Mouse (Mus musculus) heart, adult 10 weeks (tissue): Measurements from ENCODE around the gene Gp2. TPM values are rescaled to one million over a fixed set of nuclear protein-coding genes. Genes with fewer than 3 reads are reported as not detected.

Source experiments
- polyA plus RNA-seq: library from polyadenylated mRNA; stranded (reverse); fragments of 350-450 nt; fragmentation: Illumina TruSeq; extraction: RNeasy Lipid Tissue Mini Kit (QIAGEN cat#74804); gene quantifications from one replicate; pipeline ENCODE4 v1.2.3, GENCODE M21; 2014; ENCODE audit warnings: low read depth, low replicate concordance

The Gp2 gene
- not detected for polyA plus RNA-seq

GRCm38 (mm10) chr7:119459185-119459584 lies at the start of gene Gp2:
Gene Gp2, minus strand, starts transcription at chr7:119459285.

GRCm38 (mm10) chr7:119479256-119479655 lies 20.2 kb upstream of the Gp2 start, which contains the start of gene Umod:
Gene Umod, minus strand, starts transcription at chr7:119479282.

Other genes with a start within 250 kb of the Gp2 start
- not detected for gene Umod, start 20.0 kb upstream of the Gp2 start, polyA plus RNA-seq
- gene Acsm5, start 60.2 kb upstream of the Gp2 start, polyA plus RNA-seq = 5.7 TPM
- gene Pdilt, start 64.2 kb upstream of the Gp2 start, polyA plus RNA-seq = not detected
- not detected for gene Acsm2, start 95.1 kb upstream of the Gp2 start, polyA plus RNA-seq
- not detected for gene Acsm1, start 147.7 kb upstream of the Gp2 start, polyA plus RNA-seq
- not detected for gene Acsm4, start 230.7 kb upstream of the Gp2 start, polyA plus RNA-seq